8 mouse cellular contexts compared by ENCODE assay signal in genomic region chr11:77625061-77625855, GRCm38 (mm10). TPM values are rescaled to one million over a fixed set of nuclear protein-coding genes. Genes with fewer than 3 reads are reported as not detected.
DNase-seq lines count a peak whose midpoint lies in the region; ATAC-seq and TF ChIP-seq lines count a peak whose summit lies in the region.

No protein-coding gene starts in this region.

- peak overlapping the region; percentile 45 for H3K9ac ChIP-seq in kidney, embryonic 16.5 days (replicated peaks; ENCODE audit: low read length)
- H3K9ac ChIP-seq in heart, embryonic 14.5 days (ENCODE audit: low read length): peak overlapping the region; percentile 50
- 0 out of 2 replicates have a peak overlapping the region, but pooled peaks have one; percentile 27 for H3K9ac ChIP-seq in lung, embryonic 14.5 days
- peak overlapping the region; percentile 49 for H3K9ac ChIP-seq in neural tube, embryonic 15.5 days (replicated peaks)

- ATAC-seq in kidney, embryonic 16.5 days (ENCODE audit: low FRiP score, low TSS enrichment): no peak
- no peak for ATAC-seq in heart, embryonic 14.5 days (ENCODE audit: insufficient number of reproducible peaks, insufficient read depth, low FRiP score, low read depth)
- ATAC-seq in lung, embryonic 14.5 days (ENCODE audit: insufficient read depth): peak; percentile 38; the same call in 1 of the 2 replicates
- peak; percentile 77 for ATAC-seq in neural tube, embryonic 15.5 days (ENCODE audit: low FRiP score)

- no peaks in the 10 kb centered on the region for H3K9me3 ChIP-seq in kidney, embryonic 16.5 days (ENCODE audit: low read length)
- H3K9me3 ChIP-seq in heart, embryonic 14.5 days (ENCODE audit: control insufficient read depth, low read length): no peaks in the 10 kb centered on the region
- H3K9me3 ChIP-seq in lung, embryonic 14.5 days (ENCODE audit: low read depth, low read length): no peaks in the 10 kb centered on the region
- H3K9me3 ChIP-seq in neural tube, embryonic 15.5 days (replicated peaks): no peaks in the 10 kb centered on the region

- H3K4me2 ChIP-seq in kidney, embryonic 16.5 days (replicated peaks; ENCODE audit: low read depth, low read length): peak overlapping the region; percentile 69
- H3K4me2 ChIP-seq in heart, embryonic 14.5 days (ENCODE audit: low read length): peak overlapping the region; percentile 96
- peak overlapping the region; percentile 61 for H3K4me2 ChIP-seq in lung, embryonic 14.5 days
- H3K4me2 ChIP-seq in neural tube, embryonic 15.5 days: peak overlapping the region; percentile 87

- no peak overlapping the region for H3K27ac ChIP-seq in kidney, embryonic 16.5 days (ENCODE audit: low read length)
- no peak overlapping the region for H3K27ac ChIP-seq in heart, embryonic 14.5 days (replicated peaks in 1 of 2; ENCODE audit: control insufficient read depth in 1 of 2, insufficient read depth in 1 of 2, low read depth in 2 of 2, low read length in 2 of 2)
- H3K27ac ChIP-seq in layer of hippocampus, adult 2 months: peak overlapping the region; percentile 99
- no peak overlapping the region for H3K27ac ChIP-seq in lung, embryonic 14.5 days (ENCODE audit: low read depth)
- peak overlapping the region; percentile 84 for H3K27ac ChIP-seq in neural tube, embryonic 15.5 days (replicated peaks)

- H3K27me3 ChIP-seq in kidney, embryonic 16.5 days (ENCODE audit: insufficient read depth, low read length): 0 out of 2 replicates have a peak, but pooled peaks cover 2% of the 10 kb centered on the region
- H3K27me3 ChIP-seq in heart, embryonic 14.5 days (ENCODE audit: control insufficient read depth, insufficient read depth, low read length): no peaks in the 10 kb centered on the region
- no peaks in the 10 kb centered on the region for H3K27me3 ChIP-seq in lung, embryonic 14.5 days (ENCODE audit: insufficient read depth, low read length)
- H3K27me3 ChIP-seq in neural tube, embryonic 15.5 days (replicated peaks): no peaks in the 10 kb centered on the region

- H3K4me1 ChIP-seq in kidney, embryonic 16.5 days (ENCODE audit: insufficient read depth, low read length): peaks cover 15% of the 10 kb centered on the region; the same call in 1 of the 2 replicates
- peaks cover 5 to 17% of the 10 kb centered on the region in 2 experiments; a peak in 3 of 4 replicates for H3K4me1 ChIP-seq in heart, embryonic 14.5 days (ENCODE audit: control insufficient read depth in 2 of 2, insufficient read depth in 2 of 2, low read length in 2 of 2)
- peaks cover 10% of the 10 kb centered on the region for H3K4me1 ChIP-seq in lung, embryonic 14.5 days (ENCODE audit: insufficient read depth)
- H3K4me1 ChIP-seq in neural tube, embryonic 15.5 days: peaks cover 26% of the 10 kb centered on the region

- no peak for DNase-seq in kidney, adult 18-20 months
- peak; percentile 59 for DNase-seq in embryo, embryonic 9.5 days (ENCODE audit: extremely low spot score)
- peak; percentile 78 to 90 for DNase-seq in layer of hippocampus, adult 2 months (ENCODE audit: low spot score in 2 of 2)
- DNase-seq in lung, embryonic 14.5 days: peak; percentile 80
- DNase-seq in gastrocnemius, postnatal 4 days (ENCODE audit: low spot score in 2 of 2): no peak

- WGBS in kidney, embryonic 16.5 days: 17% methylated on average over 11 of the region's 11 CpGs
- 14% methylated on average over 11 of the region's 11 CpGs for WGBS in heart, embryonic 14.5 days
- 8% methylated on average over 11 of the region's 11 CpGs for WGBS in lung, embryonic 14.5 days
- WGBS in neural tube, embryonic 15.5 days: 2% methylated on average over 11 of the region's 11 CpGs

- H3K4me3 ChIP-seq in kidney, embryonic 16.5 days (ENCODE audit: low read length): peak overlapping the region; percentile 39
- peak overlapping the region; percentile 34 to 40 for H3K4me3 ChIP-seq in heart, embryonic 14.5 days (ENCODE audit: control insufficient read depth in 1 of 2, insufficient read depth in 1 of 2, low read depth in 1 of 2, low read length in 2 of 2)
- H3K4me3 ChIP-seq in layer of hippocampus, adult 2 months: peak overlapping the region; percentile 53
- H3K4me3 ChIP-seq in lung, embryonic 14.5 days (ENCODE audit: low read depth, low read length): peak overlapping the region; percentile 23
- H3K4me3 ChIP-seq in neural tube, embryonic 15.5 days (replicated peaks): peak overlapping the region; percentile 40

- no peak for TF ChIP-seq CTCF in layer of hippocampus, adult 2 months (conservative IDR thresholded peaks at IDR 0.05)
- TF ChIP-seq CTCF in lung, embryonic 14.5 days (IDR thresholded peaks at IDR 0.05; ENCODE audit: low read depth): no peak

- H3K36me3 ChIP-seq in kidney, embryonic 16.5 days (ENCODE audit: insufficient read depth, low read length): no peaks in the 10 kb centered on the region
- H3K36me3 ChIP-seq in heart, embryonic 14.5 days (ENCODE audit: control insufficient read depth, insufficient read depth, low read length): no peaks in the 10 kb centered on the region
- H3K36me3 ChIP-seq in lung, embryonic 14.5 days (ENCODE audit: insufficient read depth): no peaks in the 10 kb centered on the region
- H3K36me3 ChIP-seq in neural tube, embryonic 15.5 days: no peaks in the 10 kb centered on the region

RNA-seq across cellular contexts. Expression of gene Taok1, which starts 17.6 kb away (rescaled TPM):
- polyA plus RNA-seq in kidney, embryonic 16.5 days (2015; fragmentation: Nextera tagmentation; extraction: Ambion mirVana): 12.8 and 16.0 TPM in 2 replicates
- polyA plus RNA-seq in heart, embryonic 14.5 days (2014; fragmentation: Nextera tagmentation; extraction: Ambion mirVana): 20.4 and 20.8 TPM in 2 replicates
- total RNA-seq in layer of hippocampus, adult 2 months (2021): 100 to 1,000 TPM; 112 to 114 TPM
- polyA plus RNA-seq in lung, embryonic 14.5 days (2014; fragmentation: Nextera tagmentation; extraction: Ambion mirVana): 20.8 TPM in 2 replicates
- polyA plus RNA-seq in neural tube, embryonic 15.5 days (2015; fragmentation: Nextera tagmentation; extraction: Ambion mirVana): 17.3 and 18.7 TPM in 2 replicates
- 10 to 100 TPM; 49.6 to 50.1 TPM for total RNA-seq in gastrocnemius, postnatal 4 days (2021)

Comparison
In these comparisons a context has a peak if more than half of its experiments do, and no peak if none do; other contexts are left out.
1. ATAC-seq: peak in lung, embryonic 14.5 days (single experiment) and neural tube, embryonic 15.5 days (single experiment); none in kidney, embryonic 16.5 days (single experiment) and heart, embryonic 14.5 days (single experiment).
2. H3K27ac ChIP-seq: peak in layer of hippocampus, adult 2 months (single experiment) and neural tube, embryonic 15.5 days (single experiment); none in kidney, embryonic 16.5 days (single experiment), heart, embryonic 14.5 days (0 of 2) and lung, embryonic 14.5 days (single experiment).
3. DNase-seq: peak in embryo, embryonic 9.5 days (single experiment), layer of hippocampus, adult 2 months (2 of 2) and lung, embryonic 14.5 days (single experiment); none in kidney, adult 18-20 months (single experiment) and gastrocnemius, postnatal 4 days (0 of 2).
4. Peak in every context shown above with its lines, with median percentiles within 50 percentile points of each other: H3K4me2 ChIP-seq, H3K4me3 ChIP-seq and H3K9ac ChIP-seq.